Mouse (Mus musculus): ENCODE measurements around the gene Phf12. TPM values are rescaled to one million over a fixed set of nuclear protein-coding genes. Genes with fewer than 3 reads are reported as not detected.

Gene Phf12
- polyA plus RNA-seq, 1 experiment from 2014 or later = 19.6 TPM

MicroRNA genes within 50 kb of the gene (microRNA counts, 519-probe panel; counts per million panel counts)
- microRNA mmu-miR-144 (4,257 counts per million, percentile 78 among the panel's probes with 10 or more counts), microRNA mmu-miR-451 (171 counts per million, percentile 57 among the panel's probes with 10 or more counts)

Small RNA genes lying within 50 kb of the gene (microRNA-seq; reads per million reads assigned to microRNA genes)
- gene Mir144 (22.4 reads per million, percentile 30 among the genes with 10 or more reads in this experiment), gene Mir451a (not detected), gene Mir451b (not detected)

Other genes starting within 250 kb of the Phf12 start
- gene Myo18a, start 219.5 kb upstream of the Phf12 start, polyA plus RNA-seq (2014; fragmentation: Nextera tagmentation; extraction: Ambion mirVana) = 26.5 and 31.3 TPM in 2 replicates
- gene Gm10277, start 195.0 kb upstream of the Phf12 start, polyA plus RNA-seq (2014; fragmentation: Nextera tagmentation; extraction: Ambion mirVana) = 0.68 and 0.93 TPM in 2 replicates
- gene Pipox, start 88.7 kb upstream of the Phf12 start, polyA plus RNA-seq (2014; fragmentation: Nextera tagmentation; extraction: Ambion mirVana) = 2.6 and 4.0 TPM in 2 replicates
- gene Sez6, start 52.0 kb upstream of the Phf12 start, polyA plus RNA-seq (2014; fragmentation: Nextera tagmentation; extraction: Ambion mirVana) = 12.4 and 13.8 TPM in 2 replicates
- gene Dhrs13, start 49.5 kb downstream of the Phf12 start, polyA plus RNA-seq (2014; fragmentation: Nextera tagmentation; extraction: Ambion mirVana) = 18.4 and 19.4 TPM in 2 replicates
- 60.8 and 62.9 TPM in 2 replicates for gene Flot2, start 55.2 kb downstream of the Phf12 start, polyA plus RNA-seq (2014; fragmentation: Nextera tagmentation; extraction: Ambion mirVana)
- gene Eral1, start 97.6 kb downstream of the Phf12 start, polyA plus RNA-seq (2014; fragmentation: Nextera tagmentation; extraction: Ambion mirVana) = 35.9 and 37.3 TPM in 2 replicates
- gene Fam222b, start 111.9 kb downstream of the Phf12 start, polyA plus RNA-seq (2014; fragmentation: Nextera tagmentation; extraction: Ambion mirVana) = 27.6 and 33.2 TPM in 2 replicates
- gene Traf4, start 182.8 kb downstream of the Phf12 start, polyA plus RNA-seq (2014; fragmentation: Nextera tagmentation; extraction: Ambion mirVana) = 109 and 124 TPM in 2 replicates
- 6.6 and 7.8 TPM in 2 replicates for gene Nek8, start 193.9 kb downstream of the Phf12 start, polyA plus RNA-seq (2014; fragmentation: Nextera tagmentation; extraction: Ambion mirVana)
- gene Tlcd1, start 194.0 kb downstream of the Phf12 start, polyA plus RNA-seq (2014; fragmentation: Nextera tagmentation; extraction: Ambion mirVana) = 9.1 and 9.9 TPM in 2 replicates
- gene Rpl23a, start 200.8 kb downstream of the Phf12 start, polyA plus RNA-seq (2014; fragmentation: Nextera tagmentation; extraction: Ambion mirVana) = 1,230 and 1,275 TPM in 2 replicates
- 75.3 and 82.7 TPM in 2 replicates for gene Rab34, start 205.7 kb downstream of the Phf12 start, polyA plus RNA-seq (2014; fragmentation: Nextera tagmentation; extraction: Ambion mirVana)
- gene Proca1, start 210.6 kb downstream of the Phf12 start, polyA plus RNA-seq (2014; fragmentation: Nextera tagmentation; extraction: Ambion mirVana) = 0.49 and 1.3 TPM in 2 replicates